Mouse (Mus musculus) C2C12 (cell line): ENCODE measurements around the gene Ercc4. TPM values are rescaled to one million over a fixed set of nuclear protein-coding genes. Genes with fewer than 3 reads are reported as not detected.
A peak's percentile ranks its signal among the peaks of the same experiment; 100 is the strongest.

Experiments used
- H3K27me3 ChIP-seq: one replicate; pipeline ENCODE4 v1.6.1; 2011; ENCODE audit not compliant: control insufficient read depth, insufficient read depth, insufficient read length
- H3K36me3 ChIP-seq: one replicate; pipeline ENCODE4 v1.6.1; 2011; ENCODE audit not compliant: control insufficient read depth, insufficient read depth
- H3K4me3 ChIP-seq: one replicate; pipeline ENCODE4 v1.5.1; 2011; ENCODE audit warnings: mild to moderate bottlenecking, control low read depth; ENCODE audit not compliant: poor library complexity, insufficient read depth, severe bottlenecking
- H3K79me2 ChIP-seq: one replicate; pipeline ENCODE4 v1.6.1; 2011; ENCODE audit not compliant: control insufficient read depth, insufficient read depth
- H3K79me3 ChIP-seq: one replicate; pipeline ENCODE4 v1.6.1; 2011; ENCODE audit warnings: low read depth, control low read depth
- H3ac ChIP-seq: one replicate; pipeline ENCODE3; 2011; ENCODE audit warnings: low read depth; ENCODE audit not compliant: control insufficient read depth, insufficient read length
- CEBPB ChIP-seq: IDR thresholded peaks from one replicate; pipeline ENCODE4 v1.6.1; 2011; ENCODE audit warnings: low read depth, mild to moderate bottlenecking, control low read depth, moderate library complexity
- CTCF ChIP-seq: IDR thresholded peaks from one replicate; pipeline ENCODE4 v1.5.1; 2011; ENCODE audit not compliant: control insufficient read depth, insufficient read depth, insufficient read length
- FOSL1 ChIP-seq: IDR thresholded peaks from one replicate; pipeline ENCODE4 v1.8.0; 2011; ENCODE audit warnings: mild to moderate bottlenecking, low read length; ENCODE audit not compliant: poor library complexity, insufficient read depth, severe bottlenecking
- MAX ChIP-seq: IDR thresholded peaks from one replicate; pipeline ENCODE4 v1.6.1; 2011; ENCODE audit warnings: mild to moderate bottlenecking, control low read depth
- MYOD1 ChIP-seq: IDR thresholded peaks from one replicate; pipeline ENCODE4 v1.6.1; 2011; ENCODE audit warnings: low read depth; ENCODE audit not compliant: control insufficient read depth, insufficient read length
- MYOG ChIP-seq: IDR thresholded peaks from one replicate; pipeline ENCODE4 v1.6.1; 2011; ENCODE audit not compliant: control insufficient read depth, insufficient read length; ENCODE audit errors: extremely low read depth
- USF1 ChIP-seq: IDR thresholded peaks from one replicate; pipeline ENCODE4 v1.6.1; 2011; ENCODE audit warnings: low read depth, mild to moderate bottlenecking, control low read depth, moderate library complexity
- polyA plus RNA-seq: library from polyadenylated mRNA; unstranded; fragments of >200 nt; fragmentation: generic; extraction: Trizol; gene quantifications from one replicate; pipeline ENCODE4 v1.2.1, GENCODE M21; 2012; ENCODE audit warnings: missing spikeins

Gene Ercc4
- polyA plus RNA-seq, 1 experiment: 6.6 TPM

GRCm38 (mm10) chr16:13158906-13159889 is 49.7 kb downstream of the Ercc4 start:
- H3K4me3 ChIP-seq: no peak overlapping the region
- no peaks in the 10 kb centered on the region for H3K36me3 ChIP-seq
- no peaks in the 10 kb centered on the region for H3K79me2 ChIP-seq
- H3ac ChIP-seq: no peak overlapping the region
- peak; percentile 90 for TF ChIP-seq MYOD1
- TF ChIP-seq MYOG: no peak
- no peaks in the 10 kb centered on the region for H3K27me3 ChIP-seq
- H3K79me3 ChIP-seq: no peaks in the 10 kb centered on the region

- Histone ChIP-seq H3K4me3 (no peak overlapping the region), H3K79me2 (no peaks in the 10 kb centered on the region), H3K27me3 (no peaks in the 10 kb centered on the region), H3ac (no peak overlapping the region), H3K36me3 (no peaks in the 10 kb centered on the region), H3K79me3 (no peaks in the 10 kb centered on the region)
- peak; percentile 72 for TF ChIP-seq FOSL1
- no peak for TF ChIP-seq MYOD1
- peak; percentile 45 for TF ChIP-seq CEBPB
- TF ChIP-seq MYOG: no peak
- TF ChIP-seq USF1: no peak
- TF ChIP-seq CTCF: peak; percentile 97
- peak; percentile 79 for TF ChIP-seq MAX
These were observed 50.6 kb downstream of the Ercc4 start for GRCm38 (mm10) chr16:13159927-13160644.

GRCm38 (mm10) chr16:13161516-13161915 is 52.0 kb downstream of the Ercc4 start:
- Histone ChIP-seq H3K79me3 (no peaks in the 10 kb centered on the region), H3K36me3 (no peaks in the 10 kb centered on the region), H3ac (no peak overlapping the region), H3K27me3 (no peaks in the 10 kb centered on the region), H3K79me2 (no peaks in the 10 kb centered on the region), H3K4me3 (no peak overlapping the region)
- TF ChIP-seq MAX (no peak), CEBPB (no peak), USF1 (no peak), CTCF (no peak)

- H3K79me2 ChIP-seq: no peaks in the 10 kb centered on the region
- H3K36me3 ChIP-seq: no peaks in the 10 kb centered on the region
- no peak for TF ChIP-seq MAX
- no peak for TF ChIP-seq MYOD1
- TF ChIP-seq CEBPB: no peak
- TF ChIP-seq MYOG: no peak
- TF ChIP-seq FOSL1: no peak
- H3K4me3 ChIP-seq: no peak overlapping the region
- H3ac ChIP-seq: no peak overlapping the region
- no peaks in the 10 kb centered on the region for H3K27me3 ChIP-seq
- H3K79me3 ChIP-seq: no peaks in the 10 kb centered on the region
These were observed 58.2 kb downstream of the Ercc4 start for GRCm38 (mm10) chr16:13167731-13168130.

GRCm38 (mm10) chr16:13173055-13173742 is 63.7 kb downstream of the Ercc4 start:
- no peaks in the 10 kb centered on the region for H3K79me2 ChIP-seq
- no peak overlapping the region for H3ac ChIP-seq
- H3K27me3 ChIP-seq: no peaks in the 10 kb centered on the region
- no peaks in the 10 kb centered on the region for H3K79me3 ChIP-seq
- no peak for TF ChIP-seq CTCF
- TF ChIP-seq MYOG: no peak
- TF ChIP-seq USF1: no peak
- no peak for TF ChIP-seq FOSL1
- TF ChIP-seq CEBPB: no peak
- no peak for TF ChIP-seq MYOD1
- no peak for TF ChIP-seq MAX
- H3K4me3 ChIP-seq: no peak overlapping the region
- H3K36me3 ChIP-seq: no peaks in the 10 kb centered on the region
